Mouse (Mus musculus) hindbrain, embryonic 16.5 days (tissue): ENCODE measurements around the gene Rps11. TPM values are rescaled to one million over a fixed set of nuclear protein-coding genes. Genes with fewer than 3 reads are reported as not detected.
"Not testable (repeated sequence)": the region's sequence is repeated elsewhere in the genome, so short reads cannot be mapped to it uniquely, and the experiment has no call there.

ENCODE experiments used
- ATAC-seq: fragments of 200-750 bp; cut with Nextera tagmentation; 2 replicates; pipeline ENCODE4 v1.8.0; 2017; ENCODE audit warnings: moderate TSS enrichment, moderate library complexity
- H3K27ac ChIP-seq: fragments of 300-500 bp; sonication (generic); 2 replicates; pipeline ENCODE4 v1.5.1; 2014; ENCODE audit warnings: low read depth, mild to moderate bottlenecking, control low read depth, low read length, moderate library complexity
- H3K27me3 ChIP-seq: fragments of 300-500 bp; sonication (generic); replicated peaks from 2 replicates; pipeline ENCODE4 v1.6.1; 2014; ENCODE audit warnings: low read length; ENCODE audit not compliant: control insufficient read depth, insufficient read depth
- H3K36me3 ChIP-seq: fragments of 300-500 bp; sonication (generic); 2 replicates; pipeline ENCODE4 v1.6.1; 2014; ENCODE audit warnings: mild to moderate bottlenecking, low read length, moderate library complexity, mixed read lengths; ENCODE audit not compliant: control insufficient read depth, insufficient read depth
- H3K4me1 ChIP-seq: fragments of 300-500 bp; sonication (generic); 2 replicates; pipeline ENCODE4 v1.6.1; 2014; ENCODE audit warnings: low read depth, low read length; ENCODE audit not compliant: control insufficient read depth, insufficient read depth
- H3K4me2 ChIP-seq: fragments of 300-500 bp; sonication (generic); 2 replicates; pipeline ENCODE4 v1.6.1; 2014; ENCODE audit warnings: mild to moderate bottlenecking, low read length, control low read depth, moderate library complexity
- H3K4me3 ChIP-seq: fragments of 300-500 bp; sonication (generic); 2 replicates; pipeline ENCODE4 v1.5.1; 2014; ENCODE audit warnings: mild to moderate bottlenecking, low read length, control low read depth, moderate library complexity
- H3K9ac ChIP-seq: fragments of 300-500 bp; sonication (generic); 2 replicates; pipeline ENCODE4 v1.6.1; 2014; ENCODE audit warnings: low read depth, mild to moderate bottlenecking, control low read depth, low read length, moderate library complexity
- H3K9me3 ChIP-seq: fragments of 300-500 bp; sonication (generic); 2 replicates; pipeline ENCODE4 v1.6.1; 2014; ENCODE audit warnings: mild to moderate bottlenecking, low read length, moderate library complexity; ENCODE audit not compliant: control insufficient read depth
- WGBS: fragments of 180-500 bp; shearing (Covaris S2); extraction: QIAGEN DNeasy Blood & Tissue Kit; methylation state at CpG from one replicate; pipeline ENCODE4 v1.1.7; 2014; 5-methylcytosine and 5-hydroxymethylcytosine counted together
- polyA plus RNA-seq: library from polyadenylated mRNA; unstranded; fragments of >200 nt; fragmentation: Nextera tagmentation; extraction: Ambion mirVana; gene quantifications from 2 replicates; pipeline ENCODE4 v1.2.1, GENCODE M21; 2015

Gene Rps11
- polyA plus RNA-seq, 1 experiment from 2014 or later: 709 TPM

- H3K27ac ChIP-seq: no peak overlapping the region
- H3K4me2 ChIP-seq: no peak overlapping the region
- no peak overlapping the region for H3K4me3 ChIP-seq
- H3K36me3 ChIP-seq: peaks cover 9% of the 10 kb centered on the region; the same call in 1 of the 2 replicates
- no peak for ATAC-seq
- H3K4me1 ChIP-seq: peaks cover 9% of the 10 kb centered on the region
- no peak overlapping the region for H3K9ac ChIP-seq
- no peaks in the 10 kb centered on the region for H3K27me3 ChIP-seq
- H3K9me3 ChIP-seq: no peaks in the 10 kb centered on the region
- WGBS: 95% methylated on average over 15 of the region's 15 CpGs
Observed at GRCm38 (mm10) chr7:45156206-45156605, 32.0 kb upstream of the Rps11 start.

DNA sequence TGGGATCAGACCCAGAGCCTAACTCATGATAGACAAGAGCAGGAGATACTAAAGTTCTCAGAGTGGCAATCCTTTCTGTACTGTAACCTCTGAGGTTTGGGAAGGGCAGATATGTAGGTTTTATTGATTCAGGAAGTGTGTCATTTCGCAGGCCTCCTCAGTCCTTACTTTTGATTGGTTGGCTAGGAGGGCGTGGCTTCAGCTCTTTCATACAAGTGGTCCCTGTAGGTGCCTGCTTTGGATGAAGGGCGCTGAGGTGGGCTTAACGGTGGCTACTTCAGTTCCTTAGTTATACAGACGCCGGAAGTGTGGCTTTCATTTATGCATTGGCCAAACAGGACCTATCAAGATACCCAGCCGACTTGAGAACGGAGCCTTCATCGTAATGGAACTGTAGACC, 31.4 kb upstream of the Rps11 start:
- Histone ChIP-seq H3K9ac (no peak overlapping the region), H3K27ac (no peak overlapping the region), H3K4me3 (no peak overlapping the region)

DNA sequence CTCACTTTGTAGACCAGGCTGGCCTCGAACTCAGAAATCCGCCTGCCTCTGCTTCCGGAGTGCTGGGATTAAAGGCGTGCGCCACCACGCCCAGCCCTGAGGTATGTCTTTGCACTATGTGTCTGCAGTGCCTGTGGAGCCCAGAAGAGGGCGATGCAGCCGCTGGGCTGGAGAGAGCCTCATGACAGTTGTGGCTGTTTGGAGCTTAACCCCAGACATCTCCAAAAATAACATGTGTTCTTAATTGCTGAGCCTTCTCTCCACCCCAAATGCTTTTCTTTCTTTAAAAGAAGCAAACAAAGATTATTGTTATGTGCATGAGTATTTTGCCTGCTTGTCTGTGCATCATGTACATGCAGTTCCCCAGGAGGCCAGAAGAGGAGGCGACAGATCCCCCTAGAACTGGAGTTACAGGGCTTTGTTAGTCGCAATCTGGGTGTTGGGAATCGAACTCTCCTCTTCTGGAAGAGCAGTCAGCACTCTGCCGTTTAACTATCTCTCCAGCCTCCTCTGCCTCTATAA, 30.8 kb upstream of the Rps11 start:
- ATAC-seq: no peak
- 80% methylated on average over 12 of the region's 12 CpGs for WGBS

More for the DNA sequence above, 31.4 kb upstream of the Rps11 start:
- 86% methylated on average over 9 of the region's 9 CpGs for WGBS
- ATAC-seq: no peak
- Histone ChIP-seq H3K4me2 (peak overlapping the region; percentile 84), H3K27me3 (no peaks in the 10 kb centered on the region), H3K4me1 (peaks cover 9% of the 10 kb centered on the region), H3K9me3 (no peaks in the 10 kb centered on the region), H3K36me3 (peaks cover 9% of the 10 kb centered on the region; the same call in 1 of the 2 replicates)

DNA sequence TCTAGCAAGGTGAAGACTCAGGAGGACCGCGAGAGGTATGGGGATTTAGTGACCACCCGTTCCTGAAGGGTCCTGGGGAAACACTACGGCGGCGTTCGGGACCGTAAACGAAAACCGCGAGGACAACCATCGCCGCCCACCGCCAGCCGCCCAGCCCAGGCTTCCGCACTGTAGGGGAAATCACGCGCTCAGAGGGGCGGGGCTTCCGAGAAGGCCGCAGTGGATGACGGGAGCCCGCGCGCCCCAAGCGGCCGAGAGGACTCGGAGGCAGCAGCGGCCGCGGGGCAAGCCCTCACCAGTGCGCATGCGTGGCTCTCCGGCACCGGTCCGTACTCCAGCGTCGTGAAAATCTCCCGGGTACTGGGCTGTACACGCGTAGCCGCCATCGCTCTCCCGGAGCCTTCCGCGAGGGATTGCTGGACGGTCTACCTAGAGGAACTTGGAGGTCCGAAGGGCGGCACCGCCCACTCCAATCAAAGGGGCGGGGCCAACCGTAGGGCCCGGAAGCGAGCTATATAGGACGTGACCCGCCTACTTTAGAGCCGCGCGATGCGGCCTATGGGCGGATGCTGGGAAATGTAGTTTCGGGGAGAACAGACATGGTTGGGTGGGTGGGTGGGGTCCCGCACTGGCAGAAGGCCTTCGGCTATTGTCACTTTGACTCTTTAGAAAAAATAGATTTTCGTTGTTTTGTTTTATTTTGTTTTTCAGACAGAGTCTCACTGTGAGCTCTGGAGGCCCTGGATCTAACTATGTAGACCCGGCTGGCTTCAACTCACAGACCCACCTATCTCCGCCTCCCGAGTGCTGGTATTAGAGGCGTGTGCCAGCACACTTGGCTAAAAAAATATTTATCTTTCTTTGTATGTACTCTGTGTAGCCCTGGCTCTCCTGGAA, 30.1 kb upstream of the Rps11 start, which contains the start of the genes Pih1d1 and Aldh16a1:
Gene Pih1d1, plus strand, starts transcription at position 208 of the 897 bp plus-strand sequence.
Gene Aldh16a1, minus strand, starts transcription at position 489 of the 897 bp plus-strand sequence.
- peak within 1 kb of the TSS; percentile 84 for H3K4me2 ChIP-seq
- no peaks in the 10 kb centered on the region for H3K27me3 ChIP-seq
- 4% methylated on average over 67 of the region's 69 CpGs for WGBS
- peak; percentile 96 for ATAC-seq
- H3K9me3 ChIP-seq: no peaks in the 10 kb centered on the region
- 0 out of 2 replicates have a peak, but pooled peaks cover 4% of the 10 kb centered on the region for H3K36me3 ChIP-seq
- peak within 1 kb of the TSS; percentile 81 for H3K9ac ChIP-seq
- peak within 1 kb of the TSS; percentile 69 for H3K4me3 ChIP-seq
- H3K27ac ChIP-seq: peak within 1 kb of the TSS; percentile 96
- H3K4me1 ChIP-seq: peaks cover 9% of the 10 kb centered on the region

More for the DNA sequence above, 30.8 kb upstream of the Rps11 start:
- Histone ChIP-seq H3K27ac (peak overlapping the region; percentile 25; the same call in 1 of the 2 replicates), H3K4me1 (peaks cover 9% of the 10 kb centered on the region), H3K4me3 (peak overlapping the region; percentile 69), H3K4me2 (peak overlapping the region; percentile 84), H3K36me3 (peaks cover 5% of the 10 kb centered on the region; the same call in 1 of the 2 replicates), H3K27me3 (no peaks in the 10 kb centered on the region), H3K9ac (no peak overlapping the region), H3K9me3 (no peaks in the 10 kb centered on the region)

DNA sequence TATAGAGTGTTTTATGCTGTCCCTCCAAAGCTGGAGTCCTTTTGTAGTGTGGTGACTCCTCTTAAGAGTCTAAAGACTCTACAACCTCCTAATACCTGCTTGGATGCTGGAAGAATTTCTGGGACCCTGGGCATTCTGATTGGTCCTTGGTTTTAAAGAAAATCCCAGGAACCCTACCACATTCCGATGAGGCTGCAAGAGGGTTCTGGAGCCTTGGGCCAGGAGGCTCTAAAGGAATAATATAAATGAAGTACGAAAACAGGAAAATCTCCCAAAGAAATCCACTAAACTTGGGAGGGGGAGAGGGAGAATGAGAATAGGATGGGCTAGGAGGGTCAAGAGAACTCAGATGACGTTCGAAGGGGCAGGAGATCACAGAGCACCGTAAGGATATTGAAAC, 29.3 kb upstream of the Rps11 start:
- Histone ChIP-seq H3K27me3 (no peaks in the 10 kb centered on the region), H3K9me3 (no peaks in the 10 kb centered on the region), H3K4me3 (peak overlapping the region; percentile 69), H3K4me1 (peaks cover 9% of the 10 kb centered on the region), H3K4me2 (peak overlapping the region; percentile 84), H3K9ac (peak overlapping the region; percentile 81), H3K27ac (peak overlapping the region; percentile 96), H3K36me3 (0 out of 2 replicates have a peak, but pooled peaks cover 4% of the 10 kb centered on the region)
- WGBS: 4% methylated on average over 5 of the region's 5 CpGs
- ATAC-seq: no peak

DNA sequence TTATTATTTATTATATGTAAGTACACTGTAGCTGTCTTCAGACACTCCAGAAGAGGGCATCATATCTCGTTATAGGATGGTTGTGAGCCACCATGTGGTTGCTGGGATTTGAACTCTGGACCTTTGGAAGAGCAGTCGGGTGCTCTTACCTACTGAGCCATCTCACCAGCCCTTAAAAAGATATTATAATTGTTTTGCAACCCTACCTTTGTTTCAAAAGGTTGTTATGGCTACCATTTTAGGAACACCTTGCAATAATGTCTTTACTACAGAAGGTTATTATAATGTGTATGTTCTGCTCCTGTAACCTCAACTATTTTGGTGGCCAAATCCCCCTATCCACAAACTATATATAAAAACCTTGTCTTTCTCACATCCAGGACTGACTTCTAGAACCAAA, 28.8 kb upstream of the Rps11 start:
- not testable (repeated sequence) for H3K4me3 ChIP-seq, H3K9ac ChIP-seq, ATAC-seq, H3K36me3 ChIP-seq, H3K27me3 ChIP-seq, H3K9me3 ChIP-seq, H3K4me1 ChIP-seq, H3K27ac ChIP-seq, H3K4me2 ChIP-seq
- 94% methylated on average over 2 of the region's 2 CpGs for WGBS

GRCm38 (mm10) chr7:45151303-45151702, 27.1 kb upstream of the Rps11 start:
- no peak for ATAC-seq
- Histone ChIP-seq H3K4me1 (peaks cover 9% of the 10 kb centered on the region), H3K36me3 (no peaks in the 10 kb centered on the region), H3K4me2 (no peak overlapping the region), H3K9ac (no peak overlapping the region), H3K27ac (no peak overlapping the region), H3K27me3 (no peaks in the 10 kb centered on the region), H3K4me3 (no peak overlapping the region), H3K9me3 (no peaks in the 10 kb centered on the region)
- 57% methylated on average over 11 of the region's 11 CpGs for WGBS

- whole genome bisulfite sequencing: 70% methylated on average over 4 of the region's 4 CpGs
- Histone ChIP-seq H3K4me1 (peaks cover 9% of the 10 kb centered on the region), H3K9me3 (no peaks in the 10 kb centered on the region), H3K4me3 (no peak overlapping the region), H3K36me3 (no peaks in the 10 kb centered on the region), H3K27ac (no peak overlapping the region), H3K9ac (no peak overlapping the region), H3K27me3 (no peaks in the 10 kb centered on the region), H3K4me2 (no peak overlapping the region)
- no peak for ATAC-seq
Observed at GRCm38 (mm10) chr7:45150321-45150720, 26.1 kb upstream of the Rps11 start.

DNA sequence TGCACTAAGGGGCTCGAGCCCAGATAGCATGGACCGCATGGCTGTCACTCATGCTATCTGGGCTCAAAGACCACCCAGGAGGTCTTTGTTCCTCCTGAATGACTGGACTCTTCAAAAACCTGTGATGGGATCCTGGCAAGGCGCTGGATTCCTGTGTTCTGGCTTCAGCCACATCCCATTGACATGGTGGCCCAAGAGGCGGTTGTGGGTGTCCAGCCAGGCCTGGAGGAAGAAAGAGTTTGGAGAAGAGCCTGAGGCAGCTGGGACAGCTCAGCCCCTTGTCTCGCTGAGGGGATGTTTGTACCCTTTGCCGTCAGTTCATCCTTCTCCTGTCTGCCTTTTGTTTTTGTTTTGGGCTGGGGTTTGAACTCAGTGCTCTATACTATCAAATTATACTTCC, 25.3 kb upstream of the Rps11 start:
- H3K9me3 ChIP-seq: no peaks in the 10 kb centered on the region
- no peaks in the 10 kb centered on the region for H3K36me3 ChIP-seq
- peaks cover 5% of the 10 kb centered on the region for H3K4me1 ChIP-seq
- 25% methylated on average over 6 of the region's 6 CpGs for WGBS
- H3K27ac ChIP-seq: no peak overlapping the region
- no peaks in the 10 kb centered on the region for H3K27me3 ChIP-seq
- H3K9ac ChIP-seq: no peak overlapping the region
- ATAC-seq: no peak
- H3K4me2 ChIP-seq: no peak overlapping the region
- H3K4me3 ChIP-seq: no peak overlapping the region
